Mouse (Mus musculus) kidney, adult 11 months (tissue): Measurements from ENCODE around the gene Trhr2.
A peak's percentile ranks its signal among the peaks of the same experiment; 100 is the strongest.

Experiments
- DNase-seq: peaks from one replicate; pipeline ENCODE4 v3.0.0; 2022

Gene Trhr2

GRCm38 (mm10) chr8:122360696-122361416 lies at the start of gene Trhr2:
Gene Trhr2 (minus strand): TSS chr8:122360746.
- DNase-seq, result no peak

DNA sequence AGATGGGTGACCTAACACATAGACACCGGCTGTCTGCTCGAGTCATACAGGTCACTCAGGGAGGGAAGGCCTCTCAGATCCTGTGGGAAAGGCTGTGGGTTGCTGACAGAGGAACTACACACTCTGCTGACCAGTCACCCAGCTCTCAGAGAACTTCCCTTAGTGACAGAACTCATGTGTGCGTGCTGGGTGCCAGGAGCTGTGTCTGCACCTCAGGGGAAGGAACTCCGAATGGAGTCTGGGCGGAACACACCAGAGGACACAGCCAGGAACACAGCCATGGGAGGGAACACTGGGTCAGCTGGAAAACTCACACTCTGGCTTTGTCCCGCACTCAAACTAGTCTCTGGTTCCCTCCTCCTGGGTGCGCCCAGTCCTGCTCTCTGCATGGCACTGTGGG lies 47.1 kb upstream of the Trhr2 start:
- DNase-seq, result no peak

DNA sequence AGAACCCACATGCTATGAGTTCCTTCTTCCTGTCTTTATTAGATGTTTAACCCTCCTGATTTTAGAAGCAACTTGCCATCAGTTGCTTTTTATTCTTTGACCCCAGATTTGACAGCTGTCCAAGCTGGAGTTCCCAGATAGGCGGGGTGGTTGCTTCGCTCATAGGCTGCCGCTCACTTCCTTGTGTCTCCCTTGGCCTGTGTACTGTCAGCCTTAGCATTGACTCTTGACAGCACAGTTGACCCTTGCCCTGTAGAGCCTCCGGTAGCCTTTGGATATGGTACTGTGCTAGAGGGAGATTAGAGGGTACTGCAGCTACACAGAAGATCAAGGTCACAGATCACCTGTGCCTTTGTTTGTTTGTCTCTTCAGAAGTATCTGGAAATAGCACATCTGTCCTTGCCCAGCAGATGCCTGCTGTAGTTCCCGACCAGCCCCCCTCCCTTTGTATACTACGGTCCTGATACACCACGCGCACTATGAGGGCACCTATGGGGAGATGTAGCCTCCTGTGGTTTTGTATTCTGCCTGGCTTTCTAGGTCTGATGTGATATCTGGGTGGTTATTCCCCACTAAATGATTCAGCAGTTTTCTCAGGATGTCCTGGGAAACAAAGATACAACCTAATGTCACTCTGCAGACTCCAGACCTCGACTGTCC lies 44.7 kb upstream of the Trhr2 start:
- peak; percentile 81 for DNase-seq

- no peak for DNase-seq
These were observed 37.6 kb upstream of the Trhr2 start for GRCm38 (mm10) chr8:122398186-122398585.

DNA sequence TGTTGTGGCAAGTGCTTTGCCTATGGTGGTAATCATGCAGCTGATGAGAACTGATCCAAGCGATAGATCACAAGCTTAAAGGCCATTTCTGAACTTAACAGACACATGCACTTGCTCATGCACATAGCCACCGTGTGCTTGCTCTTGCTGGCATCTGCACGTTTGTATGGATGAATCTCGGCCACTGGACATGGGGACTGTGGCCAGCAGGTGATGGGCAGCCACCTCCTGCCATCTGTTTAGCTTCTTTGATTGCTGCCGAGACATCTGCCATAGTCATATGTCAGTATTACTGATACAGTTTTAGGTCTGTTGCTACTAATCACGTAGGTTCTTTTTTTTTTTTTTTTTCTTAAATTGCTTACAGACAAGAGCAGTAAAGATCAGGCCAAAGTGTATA lies 34.7 kb upstream of the Trhr2 start:
- DNase-seq, result no peak

DNA sequence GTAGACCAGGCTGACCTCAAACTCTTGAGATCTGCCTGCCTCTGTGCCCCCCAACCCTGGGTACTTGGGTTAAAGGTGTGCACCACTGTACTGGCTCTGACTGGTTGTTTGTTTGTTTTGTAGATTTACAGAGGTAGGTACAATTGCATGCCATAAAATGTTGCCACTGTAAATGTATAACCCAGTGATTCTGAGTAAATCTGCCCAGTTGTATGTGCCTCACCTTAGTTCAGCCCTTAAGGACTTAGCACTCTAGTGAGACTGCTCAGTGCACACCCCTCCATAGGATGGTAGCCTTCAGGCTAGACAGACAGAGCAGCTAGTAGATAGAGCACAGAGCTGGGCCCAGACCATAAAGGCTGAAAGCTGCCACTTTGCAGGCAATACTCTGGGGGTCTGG lies 33.2 kb upstream of the Trhr2 start:
- DNase-seq, result no peak

DNA sequence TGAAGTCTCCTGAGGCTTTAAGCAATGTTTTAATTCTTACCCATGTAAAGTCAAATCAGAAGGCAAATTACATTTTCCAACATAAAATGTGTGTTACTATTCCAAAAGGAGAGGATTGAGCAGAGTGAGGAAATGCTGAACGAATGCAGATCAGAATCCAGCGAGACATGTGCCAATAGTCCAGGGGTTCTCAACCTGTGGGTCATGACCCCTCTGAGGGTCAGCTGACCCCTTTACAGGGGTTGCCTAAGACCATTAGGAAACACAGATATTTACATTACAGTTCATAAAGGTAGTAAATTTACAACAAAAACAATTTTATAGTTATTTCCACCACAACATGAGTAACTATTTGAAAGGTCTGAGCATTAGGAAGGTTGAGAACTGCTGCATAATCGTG lies 30.2 kb upstream of the Trhr2 start:
- DNase-seq, result no peak

DNA sequence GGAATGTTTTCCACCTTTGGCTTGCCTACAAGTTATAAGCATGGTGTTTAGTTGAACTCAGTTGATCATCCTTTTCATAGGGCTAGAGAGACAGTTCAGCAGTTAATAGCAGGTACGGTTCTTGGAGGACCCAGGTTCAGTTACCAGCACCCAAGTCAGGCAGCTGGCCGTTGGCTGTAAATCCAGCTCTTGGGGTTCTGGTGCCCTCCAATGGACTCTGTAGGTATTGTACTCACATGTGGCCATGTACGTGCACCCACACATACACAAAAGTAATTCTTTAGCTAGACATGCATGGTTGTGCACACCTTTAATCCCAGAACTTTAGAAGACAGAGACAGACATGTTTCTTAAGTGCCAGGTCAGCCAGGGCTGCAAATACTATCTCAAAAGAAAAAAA lies 28.8 kb upstream of the Trhr2 start:
- DNase-seq, result no peak

DNA sequence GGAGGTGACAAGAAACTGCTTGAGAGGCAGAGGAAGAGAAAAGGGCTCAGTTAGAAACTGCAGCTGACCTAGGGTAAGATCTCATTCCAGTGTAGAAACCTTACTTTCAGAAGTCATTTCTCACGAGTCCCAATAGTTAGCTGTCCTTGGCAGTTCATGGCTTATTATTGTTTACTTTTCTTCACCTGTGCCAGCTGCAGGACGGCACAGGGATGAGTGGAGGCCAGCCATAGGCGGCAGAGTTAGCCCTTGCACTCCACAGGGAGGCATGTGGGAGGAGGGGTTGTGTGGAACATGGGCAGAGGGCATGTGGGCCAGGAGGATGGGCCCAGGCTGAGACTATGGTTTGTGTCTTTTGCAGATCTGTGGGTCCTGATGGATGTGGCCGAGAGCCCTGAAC lies 22.5 kb upstream of the Trhr2 start:
- DNase-seq, result no peak

GRCm38 (mm10) chr8:122376365-122377231 lies 16.1 kb upstream of the Trhr2 start, which contains the start of gene Zc3h18:
Gene Zc3h18 (plus strand): TSS chr8:122376609.
- DNase-seq, result peak; percentile 98

- DNase-seq, result no peak
These were observed 15.3 kb upstream of the Trhr2 start for GRCm38 (mm10) chr8:122375751-122376364.

DNA sequence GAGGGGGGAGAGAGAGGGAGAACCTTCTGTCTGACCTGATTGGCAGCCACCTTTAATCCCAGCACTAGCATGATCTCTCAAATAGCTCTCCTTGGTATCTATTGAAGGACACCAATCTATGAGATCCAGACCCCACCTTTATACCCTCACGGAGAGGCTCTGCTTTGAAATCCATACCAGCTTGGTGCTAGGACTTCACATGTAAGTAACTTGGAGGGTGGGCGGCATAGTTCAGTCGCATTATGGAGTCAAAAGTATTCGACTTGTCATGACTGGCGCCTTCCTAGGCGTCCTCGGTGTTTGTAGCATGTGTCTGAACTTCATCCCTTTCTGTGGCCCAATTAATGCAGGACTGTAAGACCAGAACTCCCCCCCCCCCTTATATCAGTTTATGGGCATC lies 14.8 kb upstream of the Trhr2 start:
- no peak for DNase-seq

DNA sequence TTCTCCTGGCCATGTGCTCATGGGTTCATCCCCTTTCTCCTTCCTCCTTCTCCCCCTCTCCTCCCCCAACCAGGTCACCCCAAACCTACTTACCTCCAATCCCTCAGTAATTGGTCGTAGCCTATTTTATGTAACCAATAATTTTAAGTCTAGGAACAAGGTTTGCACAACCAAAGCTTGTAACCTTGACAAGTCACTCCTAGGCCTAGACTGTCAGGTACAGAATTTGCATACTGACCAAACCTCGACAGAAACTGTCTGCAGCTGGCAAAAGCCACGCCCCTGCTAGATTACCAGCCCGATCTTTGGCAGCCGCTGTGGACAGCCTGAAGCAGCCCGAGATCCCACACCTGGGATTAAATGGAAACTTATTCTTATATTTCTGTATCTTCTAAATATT lies 11.2 kb upstream of the Trhr2 start:
- no peak for DNase-seq

- peak; percentile 48 for DNase-seq
These were observed 9.1 kb upstream of the Trhr2 start for GRCm38 (mm10) chr8:122369665-122370064.

DNA sequence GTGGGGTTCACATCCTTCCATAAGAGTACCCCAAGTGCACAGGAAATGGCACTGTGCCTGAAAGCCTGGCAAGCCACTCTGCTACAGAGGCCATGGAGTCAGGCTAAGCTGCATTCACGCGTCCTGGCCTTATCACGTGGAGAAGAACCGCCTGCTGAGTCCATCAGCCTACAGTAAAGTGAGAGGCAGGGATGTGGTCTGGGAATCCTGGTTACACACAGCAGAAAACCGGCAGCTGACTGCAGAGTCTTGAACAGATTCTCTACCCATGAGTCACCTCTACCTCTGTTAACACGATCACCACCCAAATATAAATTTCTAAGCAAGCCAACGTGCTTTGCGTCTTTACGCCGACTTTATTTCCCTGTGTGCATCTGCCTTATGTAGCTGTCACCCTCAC lies 7.9 kb upstream of the Trhr2 start:
- no peak for DNase-seq

- no peak for DNase-seq
These were observed 2.4 kb upstream of the Trhr2 start for GRCm38 (mm10) chr8:122362967-122363366.

DNA sequence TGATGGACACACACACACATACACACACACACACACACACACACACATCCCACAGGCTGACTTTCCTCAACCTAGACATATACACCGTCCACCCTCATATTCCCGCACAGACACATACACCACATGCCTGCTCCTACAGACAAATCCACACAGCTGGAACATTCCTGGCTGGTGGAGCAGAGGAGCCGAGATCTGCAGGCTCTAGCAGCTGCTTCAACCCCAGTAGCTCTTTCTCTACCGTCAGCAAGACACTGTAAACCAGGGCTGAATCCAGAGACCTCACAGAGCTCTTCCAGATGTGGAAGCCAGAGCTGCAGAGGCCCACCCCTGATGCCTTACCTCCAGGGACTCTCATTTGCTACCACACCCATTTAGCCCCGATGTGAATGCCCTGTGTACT lies 1.7 kb upstream of the Trhr2 start:
- DNase-seq, result no peak

- DNase-seq, result no peak
These were observed 1.3 kb downstream of the Trhr2 start for GRCm38 (mm10) chr8:122359111-122359775.

GRCm38 (mm10) chr8:122357641-122358040 lies 2.9 kb downstream of the Trhr2 start:
- DNase-seq, result no peak

- no peak for DNase-seq
These were observed 3.3 kb downstream of the Trhr2 start for GRCm38 (mm10) chr8:122357202-122357601.

DNA sequence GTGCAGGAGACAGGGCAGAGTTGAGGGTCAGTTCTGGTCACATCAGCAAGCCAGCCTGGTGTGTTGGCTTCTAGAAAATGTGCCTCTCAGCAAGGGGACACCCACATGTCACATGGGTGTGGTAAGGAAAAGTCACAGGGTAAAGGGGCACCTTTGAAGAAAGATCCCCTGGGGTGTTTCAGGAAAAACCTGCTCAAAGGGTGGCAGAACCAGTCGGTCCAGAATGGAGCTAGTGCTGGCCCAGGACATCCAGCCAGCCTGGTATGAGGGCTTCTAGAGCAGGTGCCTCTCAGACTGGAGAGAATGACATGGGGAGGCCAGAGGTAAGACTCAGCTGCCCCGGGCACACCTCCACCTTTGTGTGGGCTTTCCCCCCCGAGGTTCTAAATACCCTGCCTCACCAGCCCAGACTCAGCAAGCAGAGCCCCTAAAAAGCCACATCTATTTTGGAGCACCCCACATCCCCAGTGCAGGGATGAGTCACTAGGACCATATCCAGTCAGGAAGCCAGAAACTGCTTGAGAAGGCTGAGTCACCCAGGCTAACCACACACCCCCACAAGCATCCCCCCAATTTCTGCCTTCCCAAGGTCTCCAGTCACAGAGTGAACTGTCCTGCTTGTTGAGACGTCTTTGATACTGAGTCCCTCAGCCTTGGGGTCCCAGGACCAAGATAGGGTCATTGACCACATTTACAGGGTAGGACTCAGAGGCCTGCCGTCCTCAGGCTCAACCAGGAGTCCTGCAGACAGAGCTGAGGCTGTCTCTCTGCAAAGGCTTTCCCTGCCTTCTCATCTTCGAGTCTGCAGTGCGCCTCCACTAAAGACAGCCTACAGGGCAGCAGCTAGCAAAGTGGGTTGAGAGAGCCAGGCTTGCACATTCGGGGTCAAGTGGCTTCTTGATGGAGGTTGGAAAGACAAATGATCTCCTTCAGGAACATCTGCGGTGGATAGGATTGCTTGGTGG lies 4.6 kb downstream of the Trhr2 start:
- DNase-seq, result peak; percentile 58
